Mouse (Mus musculus) liver, embryonic 14.5 days (tissue): Measurements from ENCODE around the gene Bhlhe40. TPM values are rescaled to one million over a fixed set of nuclear protein-coding genes. Genes with fewer than 3 reads are reported as not detected.

Experiments
- ATAC-seq: fragments of 200-750 bp; cut with Nextera tagmentation; 2 replicates; pipeline ENCODE4 v1.8.0; 2017; ENCODE audit warnings: moderate number of reproducible peaks, mild to moderate bottlenecking, moderate library complexity; ENCODE audit not compliant: insufficient read depth
- DNase-seq, 3 experiments: peaks; one replicate each; pipeline ENCODE4 v3.0.0-alpha.2; 2012 to 2013; ENCODE audit warnings: low read depth in 3 of 3, low spot score in 3 of 3
- H3K27ac ChIP-seq: fragments of 300-500 bp; sonication (generic); 2 replicates; pipeline ENCODE4 v1.5.1; 2014; ENCODE audit warnings: moderate library complexity, mild to moderate bottlenecking, control low read depth, inconsistent platforms
- H3K27me3 ChIP-seq: fragments of 300-500 bp; sonication (generic); 2 replicates; pipeline ENCODE4 v1.6.1; 2014; ENCODE audit warnings: mild to moderate bottlenecking, low read length, moderate library complexity; ENCODE audit not compliant: control insufficient read depth, insufficient read depth
- H3K36me3 ChIP-seq: fragments of 300-500 bp; sonication (generic); replicated peaks from 2 replicates; pipeline ENCODE4 v1.6.1; 2014; ENCODE audit warnings: low read depth; ENCODE audit not compliant: control insufficient read depth, insufficient read depth
- H3K4me1 ChIP-seq, 2 experiments: fragments of 200-500 bp in 1 of 2; fragments of 300-500 bp in 1 of 2; sonication (generic) in 1 of 2; replicated peaks; 2 replicates each; pipeline ENCODE4 v1.6.1; 2012 to 2014; ENCODE audit warnings: antibody characterized with exemption in 1 of 2, inconsistent platforms in 1 of 2, low read length in 1 of 2; ENCODE audit not compliant: control insufficient read depth in 2 of 2, insufficient read depth in 2 of 2
- H3K4me2 ChIP-seq: fragments of 300-500 bp; sonication (generic); 2 replicates; pipeline ENCODE4 v1.6.1; 2014; ENCODE audit warnings: low read depth, mild to moderate bottlenecking, control low read depth, moderate library complexity
- H3K4me3 ChIP-seq, 2 experiments: fragments of 200-500 bp in 1 of 2; fragments of 300-500 bp in 1 of 2; sonication (generic) in 1 of 2; 2 replicates each; pipeline ENCODE4 v1.5.1; 2012 to 2014; ENCODE audit warnings: low read depth in 2 of 2, low read length in 2 of 2, mild to moderate bottlenecking in 2 of 2, control low read depth in 1 of 2, inconsistent platforms in 1 of 2, moderate library complexity in 1 of 2; ENCODE audit not compliant: insufficient read depth in 1 of 2
- H3K9ac ChIP-seq: fragments of 300-500 bp; sonication (generic); replicated peaks from 2 replicates; pipeline ENCODE4 v1.6.1; 2014; ENCODE audit warnings: mild to moderate bottlenecking, control low read depth, moderate library complexity
- H3K9me3 ChIP-seq: fragments of 300-500 bp; sonication (generic); 2 replicates; pipeline ENCODE4 v1.6.1; 2016; ENCODE audit warnings: low read length, mixed read lengths; ENCODE audit not compliant: control insufficient read depth
- CTCF ChIP-seq: IDR thresholded peaks from 2 replicates; pipeline ENCODE4 v1.5.1; 2016; ENCODE audit warnings: antibody characterized with exemption, low read depth, control low read depth
- EP300 ChIP-seq: IDR thresholded peaks from 2 replicates; pipeline ENCODE4 v1.6.1; 2016; ENCODE audit warnings: antibody characterized with exemption, low read depth
- WGBS: fragments of 180-500 bp; shearing (Covaris S2); extraction: QIAGEN DNeasy Blood & Tissue Kit; methylation state at CpG from one replicate; pipeline ENCODE4 v1.1.7; 2014; ENCODE audit not compliant: insufficient replicate concordance; 5-methylcytosine and 5-hydroxymethylcytosine counted together
- polyA plus RNA-seq, 2 experiments: library from polyadenylated mRNA; depleted of rRNA in 1 of 2; stranded (reverse) in 1 of 2; unstranded in 1 of 2; fragments of >200 nt; fragmentation: Nextera tagmentation in 1 of 2; extraction: Ambion mirVana in 1 of 2; gene quantifications; 2 replicates each; pipeline versions ENCODE4 v1.2.1 to v1.2.3; 2012 to 2014

Gene Bhlhe40
- polyA plus RNA-seq, 2 experiments, result 2.3 to 5.3 TPM

DNA sequence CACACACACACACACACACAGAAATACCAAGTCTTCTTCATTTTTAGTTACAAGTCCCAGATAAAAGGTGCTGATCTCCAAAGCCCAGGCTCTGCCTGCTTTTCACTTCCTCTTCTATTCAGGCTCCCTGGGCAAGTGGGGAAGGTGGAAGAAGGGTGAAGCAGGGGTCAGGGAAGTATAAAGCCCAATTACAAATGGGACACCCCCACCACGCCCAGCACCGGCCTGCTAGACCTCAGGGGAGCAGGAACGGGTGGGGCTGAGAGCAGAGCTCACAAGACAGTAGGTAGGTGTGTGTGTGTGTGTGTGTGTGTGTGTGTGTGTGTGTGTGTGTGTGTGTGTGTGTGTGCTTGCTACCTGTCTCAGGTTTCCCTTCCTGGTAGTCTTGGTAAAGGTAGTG lies 42.2 kb downstream of the Bhlhe40 start:
- Histone ChIP-seq H3K4me3 (no peak overlapping the region), H3K27me3 (no peaks in the 10 kb centered on the region), H3K9ac (no peak overlapping the region), H3K4me2 (no peak overlapping the region), H3K4me1 (peaks cover 2 to 21% of the 10 kb centered on the region in 2 experiments; a peak in 3 of 4 replicates), H3K27ac (no peak overlapping the region), H3K9me3 (no peaks in the 10 kb centered on the region), H3K36me3 (no peaks in the 10 kb centered on the region)
- 17% methylated on average over 3 of the region's 3 CpGs for WGBS
- no peak for TF ChIP-seq CTCF
- TF ChIP-seq EP300, result no peak
- DNase-seq (no peak), ATAC-seq (no peak)

- no peak overlapping the region for H3K4me2 ChIP-seq
- H3K9ac ChIP-seq, result no peak overlapping the region
- H3K36me3 ChIP-seq, result no peaks in the 10 kb centered on the region
- H3K4me3 ChIP-seq, result no peak overlapping the region
- no peak for TF ChIP-seq CTCF
- TF ChIP-seq EP300, result no peak
- no peaks in the 10 kb centered on the region for H3K9me3 ChIP-seq
- H3K4me1 ChIP-seq, result peaks cover 2 to 21% of the 10 kb centered on the region in 2 experiments; a peak in 3 of 4 replicates
- DNase-seq (no peak), ATAC-seq (no peak)
- no peaks in the 10 kb centered on the region for H3K27me3 ChIP-seq
- no peak overlapping the region for H3K27ac ChIP-seq
- 65% methylated on average over 1 of the region's 1 CpGs for WGBS
These were observed 42.7 kb downstream of the Bhlhe40 start for GRCm38 (mm10) chr6:108703085-108703484.

DNA sequence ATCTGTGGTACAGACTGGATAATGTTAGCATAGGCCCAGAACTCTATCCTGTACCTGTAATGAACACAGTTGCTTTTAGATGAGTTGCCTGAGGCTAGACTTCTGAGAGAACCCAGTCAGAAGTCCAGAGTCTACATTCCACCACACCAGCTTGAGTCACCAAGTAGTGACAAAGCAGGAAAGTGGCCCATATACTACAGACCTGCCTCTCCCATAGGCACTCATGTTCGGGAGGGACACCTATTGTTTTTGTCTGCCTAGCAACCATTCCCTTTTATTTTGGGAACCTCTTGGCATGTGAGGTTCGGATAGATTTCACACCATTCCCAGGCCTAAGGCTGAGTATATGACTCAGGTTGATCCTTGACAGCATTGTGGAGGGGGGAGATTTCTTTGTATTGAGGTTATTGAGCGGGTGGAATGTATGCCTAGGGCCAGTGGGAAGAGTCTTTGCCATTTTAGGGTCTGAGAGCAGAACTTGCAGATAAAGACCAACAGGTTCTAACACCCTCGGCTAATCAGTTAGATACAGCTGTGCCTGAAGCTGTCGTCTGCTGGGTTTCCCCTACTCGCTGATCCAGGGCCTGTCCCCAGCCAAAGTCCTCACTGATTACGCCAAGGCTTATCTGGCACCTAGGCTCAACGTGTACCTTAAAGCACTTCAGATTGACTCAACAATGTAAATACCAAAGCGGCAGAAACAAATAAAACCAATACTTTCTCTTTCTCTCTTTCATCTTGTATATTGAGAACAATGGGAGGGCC lies 44.1 kb downstream of the Bhlhe40 start:
- TF ChIP-seq EP300, result peak; percentile 63
- TF ChIP-seq CTCF, result no peak
- Histone ChIP-seq H3K4me3 (no peak overlapping the region), H3K9ac (no peak overlapping the region), H3K4me1 (peaks cover 2 to 25% of the 10 kb centered on the region in 2 experiments; a peak in 3 of 4 replicates), H3K4me2 (no peak overlapping the region), H3K9me3 (no peaks in the 10 kb centered on the region), H3K36me3 (no peaks in the 10 kb centered on the region), H3K27ac (no peak overlapping the region), H3K27me3 (peaks cover 7% of the 10 kb centered on the region)
- WGBS, result 9% methylated on average over 9 of the region's 9 CpGs
- peak; percentile 86 for ATAC-seq
- peak; percentile 44 to 54 (median 50) for DNase-seq

- peaks cover 2 to 21% of the 10 kb centered on the region in 2 experiments; a peak in 3 of 4 replicates for H3K4me1 ChIP-seq
- no peak for ATAC-seq
- H3K9me3 ChIP-seq, result no peaks in the 10 kb centered on the region
- 61% methylated on average over 6 of the region's 6 CpGs for WGBS
- H3K4me2 ChIP-seq, result no peak overlapping the region
- no peak overlapping the region for H3K4me3 ChIP-seq
- no peak for TF ChIP-seq EP300
- TF ChIP-seq CTCF, result no peak
- H3K27me3 ChIP-seq, result peaks cover 9% of the 10 kb centered on the region
- no peak overlapping the region for H3K27ac ChIP-seq
- no peaks in the 10 kb centered on the region for H3K36me3 ChIP-seq
- no peak for DNase-seq
- no peak overlapping the region for H3K9ac ChIP-seq
These were observed 45.5 kb downstream of the Bhlhe40 start for GRCm38 (mm10) chr6:108705957-108706356.

DNA sequence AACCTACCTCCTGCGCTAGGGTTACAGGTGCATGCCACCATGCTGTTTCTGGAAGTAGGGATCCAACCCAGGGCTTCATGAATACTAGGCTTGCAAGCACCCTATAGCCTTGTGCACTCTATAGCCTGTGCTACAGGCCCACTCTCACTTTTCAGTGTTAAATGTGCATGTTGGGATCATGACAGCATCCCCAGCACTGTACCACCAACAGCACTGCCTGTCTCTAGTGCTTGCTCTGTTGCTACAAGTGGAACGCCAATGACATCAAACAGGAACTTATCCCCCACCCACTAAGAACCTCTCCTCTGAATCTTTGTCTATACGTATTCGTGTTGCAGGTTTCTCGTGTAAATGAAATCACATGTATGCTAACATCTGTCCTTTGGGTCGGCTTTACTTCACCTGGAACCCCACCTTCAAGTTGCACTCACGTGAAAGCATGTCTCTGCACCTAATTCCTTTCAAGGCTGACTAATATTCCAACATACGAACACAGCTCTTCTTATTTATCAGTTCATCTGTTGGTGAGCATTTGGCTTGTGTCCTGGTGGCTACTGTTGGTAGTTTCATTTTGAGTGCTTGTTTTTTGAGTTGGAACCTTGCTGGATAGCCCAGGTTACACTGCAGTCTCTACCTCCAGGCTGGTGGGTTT lies 46.7 kb downstream of the Bhlhe40 start:
- H3K27me3 ChIP-seq, result peaks cover 9% of the 10 kb centered on the region
- no peak overlapping the region for H3K27ac ChIP-seq
- no peaks in the 10 kb centered on the region for H3K9me3 ChIP-seq
- TF ChIP-seq CTCF (no peak), EP300 (no peak)
- H3K9ac ChIP-seq, result no peak overlapping the region
- peaks cover 2 to 21% of the 10 kb centered on the region in 2 experiments; a peak in 3 of 4 replicates for H3K4me1 ChIP-seq
- no peak overlapping the region for H3K4me2 ChIP-seq
- 66% methylated on average over 8 of the region's 8 CpGs for WGBS
- ATAC-seq (no peak), DNase-seq (no peak)
- no peaks in the 10 kb centered on the region for H3K36me3 ChIP-seq
- no peak overlapping the region for H3K4me3 ChIP-seq
